Mouse (Mus musculus): Measurements from ENCODE around the gene Sult2b1. TPM values are rescaled to one million over a fixed set of nuclear protein-coding genes. Genes with fewer than 3 reads are reported as not detected.

The Sult2b1 gene
- total RNA-seq, 2 experiments from 2014 or later: not detected

- ATAC-seq (replicated peaks; ENCODE audit: low FRiP score, low TSS enrichment, poor library complexity, severe bottlenecking): peak; percentile 76
Measured at GRCm38 (mm10) chr7:45739162-45739763, 45.2 kb downstream of the Sult2b1 start.

GRCm38 (mm10) chr7:45733477-45733876 is 51.0 kb downstream of the Sult2b1 start:
- no peak for ATAC-seq (replicated peaks; ENCODE audit: low FRiP score, low TSS enrichment, poor library complexity, severe bottlenecking)

GRCm38 (mm10) chr7:45730727-45731431 is 53.6 kb downstream of the Sult2b1 start:
- peak; percentile 30 for ATAC-seq (replicated peaks; ENCODE audit: low FRiP score, low TSS enrichment, poor library complexity, severe bottlenecking)

- no peak for ATAC-seq (replicated peaks; ENCODE audit: low FRiP score, low TSS enrichment, poor library complexity, severe bottlenecking)
Measured at GRCm38 (mm10) chr7:45727625-45728024, 56.8 kb downstream of the Sult2b1 start.

GRCm38 (mm10) chr7:45726419-45726818 is 58.0 kb downstream of the Sult2b1 start:
- ATAC-seq (replicated peaks; ENCODE audit: low FRiP score, low TSS enrichment, poor library complexity, severe bottlenecking): no peak

- ATAC-seq (replicated peaks; ENCODE audit: low FRiP score, low TSS enrichment, poor library complexity, severe bottlenecking): no peak
Measured at GRCm38 (mm10) chr7:45725713-45726112, 58.8 kb downstream of the Sult2b1 start, which contains the start of gene Spaca4. TSS of gene Spaca4 (minus strand) at chr7:45725813.

- no peak for ATAC-seq (replicated peaks; ENCODE audit: low FRiP score, low TSS enrichment, poor library complexity, severe bottlenecking)
Measured at GRCm38 (mm10) chr7:45725151-45725550, 59.3 kb downstream of the Sult2b1 start.

GRCm38 (mm10) chr7:45723781-45724180 is 60.7 kb downstream of the Sult2b1 start:
- no peak for ATAC-seq (replicated peaks; ENCODE audit: low FRiP score, low TSS enrichment, poor library complexity, severe bottlenecking)

GRCm38 (mm10) chr7:45723301-45723700 is 61.2 kb downstream of the Sult2b1 start:
- no peak for ATAC-seq (replicated peaks; ENCODE audit: low FRiP score, low TSS enrichment, poor library complexity, severe bottlenecking)

GRCm38 (mm10) chr7:45722348-45722713 is 62.1 kb downstream of the Sult2b1 start:
- ATAC-seq (replicated peaks; ENCODE audit: low FRiP score, low TSS enrichment, poor library complexity, severe bottlenecking): no peak

GRCm38 (mm10) chr7:45721642-45722347 is 62.7 kb downstream of the Sult2b1 start:
- ATAC-seq (replicated peaks; ENCODE audit: low FRiP score, low TSS enrichment, poor library complexity, severe bottlenecking): no peak

- no peak for ATAC-seq (replicated peaks; ENCODE audit: low FRiP score, low TSS enrichment, poor library complexity, severe bottlenecking)
Measured at GRCm38 (mm10) chr7:45721234-45721571, 63.3 kb downstream of the Sult2b1 start.

GRCm38 (mm10) chr7:45720413-45721233 is 63.8 kb downstream of the Sult2b1 start, which contains the start of gene Fam83e:
TSS of gene Fam83e (plus strand) at chr7:45721212.
- no peak for ATAC-seq (replicated peaks; ENCODE audit: low FRiP score, low TSS enrichment, poor library complexity, severe bottlenecking)

- ATAC-seq (replicated peaks; ENCODE audit: low FRiP score, low TSS enrichment, poor library complexity, severe bottlenecking): no peak
Measured at GRCm38 (mm10) chr7:45719738-45720412, 64.6 kb downstream of the Sult2b1 start.

GRCm38 (mm10) chr7:45719180-45719579 is 65.3 kb downstream of the Sult2b1 start:
- no peak for ATAC-seq (replicated peaks; ENCODE audit: low FRiP score, low TSS enrichment, poor library complexity, severe bottlenecking)

GRCm38 (mm10) chr7:45718331-45718730 is 66.1 kb downstream of the Sult2b1 start:
- no peak for ATAC-seq (replicated peaks; ENCODE audit: low FRiP score, low TSS enrichment, poor library complexity, severe bottlenecking)

GRCm38 (mm10) chr7:45717918-45718297 is 66.6 kb downstream of the Sult2b1 start, which contains the start of gene Sphk2:
TSS of gene Sphk2 (minus strand) at chr7:45718002.
- peak; percentile 63 for ATAC-seq (replicated peaks; ENCODE audit: low FRiP score, low TSS enrichment, poor library complexity, severe bottlenecking)

GRCm38 (mm10) chr7:45716952-45717917 is 67.2 kb downstream of the Sult2b1 start:
- peak; percentile 3 for ATAC-seq (replicated peaks; ENCODE audit: low FRiP score, low TSS enrichment, poor library complexity, severe bottlenecking)

All from megakaryocyte-erythroid progenitor cell, adult 5-6 weeks (primary cell).